In genomic region chr19:16147446-16147845, GRCm38 (mm10) we compare ENCODE assay signal across 15 mouse cellular contexts. TPM values are rescaled to one million over a fixed set of nuclear protein-coding genes. Genes with fewer than 3 reads are reported as not detected.
DNase-seq lines count a peak whose midpoint lies in the region; ATAC-seq lines count a peak whose summit lies in the region.
"Had no signal": no experiment of that assay in that cellular context is flagged by ENCODE, and none has a peak within 500 bp of the region (broad histone marks: within the 10 kb centered on the region; RNA-seq: fewer than 3 reads in every experiment).

No protein-coding gene starts in this region.

- H3K4me1 ChIP-seq in neural tube, embryonic 15.5 days = peaks cover 25% of the 10 kb centered on the region
- peaks cover 12% of the 10 kb centered on the region; the same call in 1 of the 2 replicates for H3K4me1 ChIP-seq in embryonic facial prominence, embryonic 14.5 days (ENCODE audit: control insufficient read depth, insufficient read depth, low read length)
- peaks cover 11% of the 10 kb centered on the region; the same call in 1 of the 2 replicates for H3K4me1 ChIP-seq in kidney, embryonic 15.5 days

- ATAC-seq in frontal cortex, adult (ENCODE audit: low TSS enrichment) = 0 out of 2 replicates have a peak, but pooled peaks have one; percentile 5
- no peak for ATAC-seq in neural tube, embryonic 15.5 days (ENCODE audit: low FRiP score)
- ATAC-seq in embryonic facial prominence, embryonic 14.5 days (ENCODE audit: low read depth) = 0 out of 2 replicates have a peak, but pooled peaks have one; percentile 26
- ATAC-seq in kidney, embryonic 15.5 days (replicated peaks; ENCODE audit: low FRiP score) = no peak
- ATAC-seq: hindbrain, postnatal 0 days had no signal

- DNase-seq in frontal cortex, postnatal 25 days (ENCODE audit: low spot score in 2 of 2) = no peak
- DNase-seq in neural tube, embryonic 10.5 days (ENCODE audit: extremely low spot score, low spot score) = peak; percentile 5
- peak; percentile 67 for DNase-seq in embryonic facial prominence, embryonic 14.5 days (ENCODE audit: low spot score)
- DNase-seq in adrenal gland, postnatal 36 days = no peak
- DNase-seq: cerebellum, adult 11-12 months; cerebellum, postnatal 36 days; heart, postnatal 36 days; kidney, adult 2 months; liver had no signal

- H3K9me3 ChIP-seq in neural tube, embryonic 15.5 days (replicated peaks) = no peaks in the 10 kb centered on the region
- no peaks in the 10 kb centered on the region for H3K9me3 ChIP-seq in embryonic facial prominence, embryonic 14.5 days (ENCODE audit: control insufficient read depth, low read length)
- H3K9me3 ChIP-seq in kidney, embryonic 15.5 days (replicated peaks) = no peaks in the 10 kb centered on the region
- H3K9me3 ChIP-seq: heart, embryonic 12.5 days; neural tube, embryonic 12.5 days had no signal

- no peak overlapping the region for H3K27ac ChIP-seq in neural tube, embryonic 15.5 days (replicated peaks)
- H3K27ac ChIP-seq in embryonic facial prominence, embryonic 14.5 days (replicated peaks; ENCODE audit: low read depth, low read length) = no peak overlapping the region
- no peak overlapping the region for H3K27ac ChIP-seq in kidney, embryonic 15.5 days
- H3K27ac ChIP-seq: hindbrain, postnatal 0 days; neural tube, embryonic 12.5 days had no signal

- H3K4me2 ChIP-seq in neural tube, embryonic 15.5 days = no peak overlapping the region
- H3K4me2 ChIP-seq in embryonic facial prominence, embryonic 14.5 days (ENCODE audit: low read depth, low read length) = no peak overlapping the region
- H3K4me2 ChIP-seq in kidney, embryonic 15.5 days = no peak overlapping the region
- H3K4me2 ChIP-seq: heart, embryonic 12.5 days; neural tube, embryonic 12.5 days had no signal

- WGBS in neural tube, embryonic 15.5 days = 90% methylated on average over 6 of the region's 6 CpGs
- 51% methylated on average over 6 of the region's 6 CpGs for WGBS in embryonic facial prominence, embryonic 14.5 days
- WGBS in kidney, embryonic 15.5 days = 86% methylated on average over 6 of the region's 6 CpGs

- no peak overlapping the region for H3K4me3 ChIP-seq in neural tube, embryonic 15.5 days (replicated peaks)
- H3K4me3 ChIP-seq in embryonic facial prominence, embryonic 14.5 days (ENCODE audit: low read depth, low read length) = no peak overlapping the region
- no peak overlapping the region for H3K4me3 ChIP-seq in kidney, embryonic 15.5 days (replicated peaks)
- H3K4me3 ChIP-seq: heart, embryonic 12.5 days; neural tube, embryonic 12.5 days had no signal

- no peak overlapping the region for H3K9ac ChIP-seq in neural tube, embryonic 15.5 days (replicated peaks)
- no peak overlapping the region for H3K9ac ChIP-seq in embryonic facial prominence, embryonic 14.5 days (ENCODE audit: low read depth, low read length)
- H3K9ac ChIP-seq in kidney, embryonic 15.5 days = no peak overlapping the region
- H3K9ac ChIP-seq: heart, embryonic 12.5 days; neural tube, embryonic 12.5 days had no signal

- H3K36me3 ChIP-seq in neural tube, embryonic 15.5 days = no peaks in the 10 kb centered on the region
- H3K36me3 ChIP-seq in embryonic facial prominence, embryonic 14.5 days (ENCODE audit: control insufficient read depth, insufficient read depth, low read length) = 0 out of 2 replicates have a peak, but pooled peaks cover 7% of the 10 kb centered on the region
- peaks cover 11% of the 10 kb centered on the region; the same call in 1 of the 2 replicates for H3K36me3 ChIP-seq in kidney, embryonic 15.5 days

- H3K27me3 ChIP-seq in neural tube, embryonic 15.5 days (replicated peaks) = no peaks in the 10 kb centered on the region
- H3K27me3 ChIP-seq in embryonic facial prominence, embryonic 14.5 days (replicated peaks; ENCODE audit: control insufficient read depth, insufficient read depth, low read length) = no peaks in the 10 kb centered on the region
- no peaks in the 10 kb centered on the region for H3K27me3 ChIP-seq in kidney, embryonic 15.5 days
- H3K27me3 ChIP-seq: heart, embryonic 12.5 days; neural tube, embryonic 12.5 days had no signal

RNA-seq across cellular contexts. Expression of gene Gnaq, which starts 14.8 kb away (rescaled TPM):
- polyA plus RNA-seq in neural tube, embryonic 15.5 days (2015; fragmentation: Nextera tagmentation; extraction: Ambion mirVana) = 98.0 and 110 TPM in 2 replicates
- polyA plus RNA-seq in embryonic facial prominence, embryonic 14.5 days (2014; fragmentation: Nextera tagmentation; extraction: Ambion mirVana) = 17.5 and 18.3 TPM in 2 replicates
- 36.2 and 41.6 TPM in 2 replicates for polyA plus RNA-seq in kidney, embryonic 15.5 days (2015; fragmentation: Nextera tagmentation; extraction: Ambion mirVana)
- 10 to 100 TPM; 56.8 to 58.0 TPM for total RNA-seq in adrenal gland, postnatal 36 days (2021)

Comparison
In these comparisons a context has a peak if more than half of its experiments do, and no peak if none do; other contexts are left out.
1. ATAC-seq: peak in frontal cortex, adult (single experiment) and embryonic facial prominence, embryonic 14.5 days (single experiment); none in neural tube, embryonic 15.5 days (single experiment) and kidney, embryonic 15.5 days (single experiment).
2. DNase-seq: peak in neural tube, embryonic 10.5 days (single experiment) and embryonic facial prominence, embryonic 14.5 days (single experiment); none in frontal cortex, postnatal 25 days (0 of 2) and adrenal gland, postnatal 36 days (0 of 2).